Mouse (Mus musculus) stomach, postnatal 0 days (tissue): ENCODE measurements around the gene Wtap. TPM values are rescaled to one million over a fixed set of nuclear protein-coding genes. Genes with fewer than 3 reads are reported as not detected.

Source experiments
- ATAC-seq: fragments of 200-750 bp; cut with Nextera tagmentation; 2 replicates; pipeline ENCODE4 v1.8.0; 2017; ENCODE audit not compliant: low FRiP score, low TSS enrichment
- DNase-seq: peaks from one replicate; pipeline ENCODE4 v3.0.0-alpha.2; 2016; ENCODE audit warnings: low spot score
- H3K27ac ChIP-seq: fragments of 300-500 bp; sonication (generic); replicated peaks from 2 replicates; pipeline ENCODE4 v1.5.1; 2014; ENCODE audit warnings: mild to moderate bottlenecking, control low read depth
- H3K27me3 ChIP-seq: fragments of 300-500 bp; sonication (generic); 2 replicates; pipeline ENCODE4 v1.6.1; 2014; ENCODE audit warnings: low read length; ENCODE audit not compliant: control insufficient read depth, insufficient read depth
- H3K36me3 ChIP-seq: fragments of 300-500 bp; sonication (generic); 2 replicates; pipeline ENCODE4 v1.6.1; 2014; ENCODE audit warnings: low read length, mixed read lengths; ENCODE audit not compliant: control insufficient read depth, insufficient read depth
- H3K4me1 ChIP-seq: fragments of 300-500 bp; sonication (generic); replicated peaks from 2 replicates; pipeline ENCODE4 v1.6.1; 2014; ENCODE audit warnings: antibody characterized with exemption; ENCODE audit not compliant: control insufficient read depth, insufficient read depth
- H3K4me2 ChIP-seq: fragments of 300-500 bp; sonication (generic); replicated peaks from 2 replicates; pipeline ENCODE4 v1.6.1; 2014; ENCODE audit warnings: low read depth, mild to moderate bottlenecking, control low read depth, moderate library complexity
- H3K4me3 ChIP-seq: fragments of 300-500 bp; sonication (generic); 2 replicates; pipeline ENCODE4 v1.5.1; 2014; ENCODE audit warnings: low read depth, low read length, control low read depth
- H3K9ac ChIP-seq: fragments of 300-500 bp; sonication (generic); 2 replicates; pipeline ENCODE4 v1.6.1; 2014; ENCODE audit warnings: mild to moderate bottlenecking, low read length, control low read depth, mixed read lengths
- H3K9me3 ChIP-seq: fragments of 300-500 bp; sonication (generic); 2 replicates; pipeline ENCODE4 v1.6.1; 2016; ENCODE audit warnings: low read length; ENCODE audit not compliant: control insufficient read depth
- CTCF ChIP-seq: IDR thresholded peaks from 2 replicates; pipeline ENCODE4 v1.5.1; 2016; ENCODE audit warnings: antibody characterized with exemption, low read depth, mild to moderate bottlenecking, moderate library complexity
- EP300 ChIP-seq: optimal IDR thresholded peaks from 2 replicates; pipeline ENCODE3; 2016; ENCODE audit warnings: antibody characterized with exemption
- WGBS: fragments of 180-500 bp; shearing (Covaris S2); extraction: QIAGEN DNeasy Blood & Tissue Kit; methylation state at CpG from one replicate; pipeline ENCODE4 v1.1.7; 2014; 5-methylcytosine and 5-hydroxymethylcytosine counted together
- polyA plus RNA-seq: library from polyadenylated mRNA; unstranded; fragments of >200 nt; fragmentation: Nextera tagmentation; extraction: Ambion mirVana; gene quantifications from 2 replicates; pipeline ENCODE4 v1.2.1, GENCODE M21; 2015

The Wtap gene
- polyA plus RNA-seq, 1 experiment from 2014 or later, result 75.2 TPM

DNA sequence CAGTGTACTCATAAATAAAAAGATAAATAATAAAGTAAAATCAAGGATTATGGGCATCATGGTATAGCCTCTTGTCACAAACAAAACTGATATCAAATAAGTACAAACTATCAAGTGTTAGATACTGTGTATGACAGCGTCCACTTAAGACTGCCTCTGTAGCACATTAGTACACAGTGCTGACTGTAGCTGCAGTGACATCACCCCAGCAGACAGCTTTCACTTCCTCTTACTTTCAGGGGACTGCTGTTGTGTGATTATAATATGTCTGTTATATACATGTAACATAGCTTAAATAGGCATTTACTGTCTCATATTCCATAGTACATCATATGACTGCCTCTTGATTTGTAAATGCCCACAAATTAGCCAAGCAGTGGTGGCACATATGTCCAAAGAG lies 72.9 kb downstream of the Wtap start:
- Histone ChIP-seq H3K9ac (no peak overlapping the region), H3K27me3 (no peaks in the 10 kb centered on the region), H3K4me3 (no peak overlapping the region), H3K4me2 (no peak overlapping the region), H3K9me3 (no peaks in the 10 kb centered on the region), H3K27ac (no peak overlapping the region), H3K4me1 (0 out of 2 replicates have a peak, but pooled peaks cover 2% of the 10 kb centered on the region), H3K36me3 (peaks cover 34% of the 10 kb centered on the region)
- 94% methylated on average over 1 of the region's 1 CpGs for WGBS
- ATAC-seq, result no peak
- DNase-seq, result no peak
- TF ChIP-seq CTCF (no peak), EP300 (no peak)

Other genes starting within 250 kb of the Wtap start
- 9.4 and 9.6 TPM in 2 replicates for gene Igf2r, start 224.5 kb downstream of the Wtap start, polyA plus RNA-seq
- gene Mas1, start 126.0 kb downstream of the Wtap start, polyA plus RNA-seq, result 0.12 and 0.21 TPM in 2 replicates
- not detected in 2 replicates for gene Mrgprh, start 118.1 kb downstream of the Wtap start, polyA plus RNA-seq
- 0.45 and 0.63 TPM in 2 replicates for gene Pnldc1, start 83.9 kb downstream of the Wtap start, polyA plus RNA-seq
- gene Tcp1, start 78.5 kb downstream of the Wtap start, polyA plus RNA-seq, result 225 and 240 TPM in 2 replicates
- 93.7 and 101 TPM in 2 replicates for gene Mrpl18, start 77.8 kb downstream of the Wtap start, polyA plus RNA-seq
- 0.62 and 0.73 TPM in 2 replicates for gene Acat3, start 53.6 kb downstream of the Wtap start, polyA plus RNA-seq
- gene Acat2, start 33.4 kb downstream of the Wtap start, polyA plus RNA-seq, result 76.0 and 81.8 TPM in 2 replicates
- 176 and 186 TPM in 2 replicates for gene Sod2, start 12.7 kb upstream of the Wtap start, polyA plus RNA-seq
- 0.12 TPM in 1 of 2 replicates, not detected in the other for gene Gpr31b, start 58.1 kb upstream of the Wtap start, polyA plus RNA-seq
- 0.17 and 0.19 TPM in 2 replicates for gene Tcp10b, start 66.9 kb upstream of the Wtap start, polyA plus RNA-seq
- 0.05 TPM in 2 replicates for gene Unc93a, start 137.6 kb upstream of the Wtap start, polyA plus RNA-seq
- gene Smok2a, start 227.0 kb upstream of the Wtap start, polyA plus RNA-seq, result 0.08 TPM in 1 of 2 replicates, not detected in the other
- 0.07 TPM in 1 of 2 replicates, not detected in the other for gene Smok2b, start 236.1 kb upstream of the Wtap start, polyA plus RNA-seq